Mouse (Mus musculus) forelimb bud, embryonic 11.5 days (tissue): Measurements from ENCODE around the gene Fcrl6.

Experiments
- DNase-seq: peaks from one replicate; pipeline ENCODE4 v3.0.0-alpha.2; 2012; ENCODE audit warnings: low read depth, low spot score

Gene Fcrl6

GRCm38 (mm10) chr1:172548501-172548900 lies 53.9 kb downstream of the Fcrl6 start:
- no peak for DNase-seq
